Mouse (Mus musculus) CH12.LX (cell line): ENCODE data around the gene Unc5cl. TPM values are rescaled to one million over a fixed set of nuclear protein-coding genes. Genes with fewer than 3 reads are reported as not detected.
A peak's percentile ranks its signal among the peaks of the same experiment; 100 is the strongest.

ENCODE experiments used
- DNase-seq: peaks from one replicate; pipeline ENCODE4 v3.0.0-alpha.2; 2013; ENCODE audit errors: extremely low read depth
- H3K27ac ChIP-seq: 2 replicates; pipeline ENCODE4 v1.5.1; 2012; ENCODE audit warnings: low read depth, mild to moderate bottlenecking, control low read depth, moderate library complexity; ENCODE audit not compliant: insufficient read depth
- H3K27me3 ChIP-seq: replicated peaks from 2 replicates; pipeline ENCODE3; 2012; ENCODE audit warnings: inconsistent platforms
- H3K36me3 ChIP-seq, 2 experiments: replicated peaks in 1 of 2; 2 replicates each; pipeline versions ENCODE3 to v1.6.1; 2012; ENCODE audit warnings: inconsistent platforms in 1 of 2, low read length in 1 of 2, mild to moderate bottlenecking in 1 of 2, mixed read lengths in 1 of 2, moderate library complexity in 1 of 2; ENCODE audit not compliant: control insufficient read depth in 1 of 2, insufficient read depth in 1 of 2
- H3K4me1 ChIP-seq, 2 experiments: 2 replicates each; pipeline ENCODE4 v1.6.1; 2012; ENCODE audit warnings: inconsistent platforms in 1 of 2, moderate library complexity in 1 of 2; ENCODE audit not compliant: insufficient read depth in 2 of 2, control insufficient read depth in 1 of 2
- H3K4me2 ChIP-seq: 2 replicates; pipeline ENCODE4 v1.6.1; 2012; ENCODE audit warnings: low read depth, mild to moderate bottlenecking, control low read depth; ENCODE audit not compliant: poor library complexity, insufficient read depth, severe bottlenecking
- H3K4me3 ChIP-seq, 3 experiments: fragments of 150-350 bp in 1 of 3; sonication (generic) in 1 of 3; replicated peaks in 1 of 3; 2 replicates each; pipeline versions ENCODE3 to v1.5.1; 2011 to 2012; ENCODE audit warnings: low read depth in 2 of 3, low read length in 2 of 3, mild to moderate bottlenecking in 2 of 3, moderate library complexity in 2 of 3, control low read depth in 1 of 3, improper control_type of control experiment in 1 of 3, inconsistent platforms in 1 of 3, mixed read lengths in 1 of 3; ENCODE audit not compliant: poor library complexity in 1 of 3
- H3K79me2 ChIP-seq: replicated peaks from 2 replicates; pipeline ENCODE4 v1.6.1; 2012; ENCODE audit warnings: mild to moderate bottlenecking, moderate library complexity; ENCODE audit not compliant: control insufficient read depth, poor library complexity, insufficient read depth, severe bottlenecking; ENCODE audit errors: extremely low read depth
- H3K9ac ChIP-seq: 2 replicates; pipeline ENCODE4 v1.6.1; 2012; ENCODE audit warnings: low read depth, mild to moderate bottlenecking, control low read depth, moderate library complexity; ENCODE audit not compliant: insufficient read depth
- H3K9me3 ChIP-seq: replicated peaks from 2 replicates; pipeline ENCODE3; 2012; ENCODE audit warnings: low read length, inconsistent platforms, mixed read lengths
- BHLHE40 ChIP-seq: IDR thresholded peaks from 2 replicates; pipeline ENCODE4 v1.6.1; 2011; ENCODE audit warnings: mild to moderate bottlenecking, low read depth, low read length, improper control_type of control experiment
- CTCF ChIP-seq, 2 experiments: IDR thresholded peaks in 1 of 2; conservative IDR thresholded peaks in 1 of 2; 2 replicates each; pipeline ENCODE4 v1.5.1; 2011 to 2012; ENCODE audit warnings: low read depth in 2 of 2, low read length in 2 of 2, improper control_type of control experiment in 1 of 2, inconsistent platforms in 1 of 2, mild to moderate bottlenecking in 1 of 2, moderate library complexity in 1 of 2
- E2F4 ChIP-seq: IDR thresholded peaks from 2 replicates; pipeline ENCODE4 v1.6.1; 2011; ENCODE audit warnings: low read depth, low read length, improper control_type of control experiment; ENCODE audit not compliant: insufficient replicate concordance
- ELF1 ChIP-seq: IDR thresholded peaks from 2 replicates; pipeline ENCODE4 v1.6.1; 2014; ENCODE audit warnings: low read depth, mild to moderate bottlenecking, inconsistent platforms, low read length, improper control_type of control experiment
- ETS1 ChIP-seq: conservative IDR thresholded peaks from 2 replicates; pipeline ENCODE4 v1.6.1; 2012; ENCODE audit warnings: low read depth, mild to moderate bottlenecking, inconsistent platforms, low read length, improper control_type of control experiment, moderate library complexity
- HCFC1 ChIP-seq: IDR thresholded peaks from 2 replicates; pipeline ENCODE4 v1.6.1; 2012; ENCODE audit warnings: low read depth, mild to moderate bottlenecking, inconsistent platforms, low read length, improper control_type of control experiment
- JUN ChIP-seq: IDR thresholded peaks from 2 replicates; pipeline ENCODE4 v1.6.1; 2011; ENCODE audit warnings: low read depth, mild to moderate bottlenecking, low read length, improper control_type of control experiment, moderate library complexity; ENCODE audit not compliant: insufficient read depth
- KAT2A ChIP-seq: IDR thresholded peaks from 2 replicates; pipeline ENCODE4 v1.6.1; 2012; ENCODE audit warnings: low read length, improper control_type of control experiment, inconsistent platforms; ENCODE audit not compliant: insufficient replicate concordance
- MAX ChIP-seq: IDR thresholded peaks from 2 replicates; pipeline ENCODE4 v1.6.1; 2011; ENCODE audit warnings: low read length, improper control_type of control experiment
- MEF2A ChIP-seq: IDR thresholded peaks from 2 replicates; pipeline ENCODE4 v1.6.1; 2014; ENCODE audit warnings: low read depth, mild to moderate bottlenecking, inconsistent platforms, low read length, improper control_type of control experiment, borderline replicate concordance
- MYC ChIP-seq: IDR thresholded peaks from 2 replicates; pipeline ENCODE4 v1.6.1; 2011; ENCODE audit warnings: low read depth, mild to moderate bottlenecking, improper control_type of control experiment, low read length
- PAX5 ChIP-seq: IDR thresholded peaks from 2 replicates; pipeline ENCODE4 v1.6.1; 2012; ENCODE audit warnings: low read length, inconsistent platforms, mixed read lengths
- POLR2A ChIP-seq: IDR thresholded peaks from 2 replicates; pipeline ENCODE4 v1.6.1; 2011; ENCODE audit warnings: low read depth, mild to moderate bottlenecking, improper control_type of control experiment, low read length
- POLR2AphosphoS2 ChIP-seq: IDR thresholded peaks from 2 replicates; pipeline ENCODE4 v1.6.1; 2011; ENCODE audit warnings: low read depth, low read length, improper control_type of control experiment
- RAD21 ChIP-seq: IDR thresholded peaks from 2 replicates; pipeline ENCODE4 v1.6.1; 2011; ENCODE audit warnings: low read depth, mild to moderate bottlenecking, low read length, improper control_type of control experiment, moderate library complexity
- RCOR1 ChIP-seq: conservative IDR thresholded peaks from 2 replicates; pipeline ENCODE4 v1.6.1; 2012; ENCODE audit warnings: low read depth, mild to moderate bottlenecking, inconsistent platforms, low read length, improper control_type of control experiment
- SIN3A ChIP-seq: IDR thresholded peaks from 2 replicates; pipeline ENCODE4 v1.6.1; 2012; ENCODE audit warnings: low read length, improper control_type of control experiment, inconsistent platforms
- TBP ChIP-seq: conservative IDR thresholded peaks from 2 replicates; pipeline ENCODE4 v1.6.1; 2011; ENCODE audit warnings: low read depth, low read length, improper control_type of control experiment
- UBTF ChIP-seq: IDR thresholded peaks from 2 replicates; pipeline ENCODE4 v1.6.1; 2012; ENCODE audit warnings: low read depth, mild to moderate bottlenecking, inconsistent platforms, low read length, improper control_type of control experiment, moderate library complexity
- USF2 ChIP-seq: conservative IDR thresholded peaks from 2 replicates; pipeline ENCODE4 v1.6.1; 2011; ENCODE audit warnings: low read depth, low read length, improper control_type of control experiment
- ZMIZ1 ChIP-seq: IDR thresholded peaks from 2 replicates; pipeline ENCODE4 v1.6.1; 2012; ENCODE audit warnings: low read depth, mild to moderate bottlenecking, inconsistent platforms, low read length, improper control_type of control experiment
- dilution Hi-C: fragments of 300-500 bp; cut with MboI; formaldehyde crosslinking; loops from 2 replicates; pipeline ENCODE4 v1.14.3; 2020; ENCODE audit warnings: low sequenced_read_pairs; ENCODE audit not compliant: extremely low pct_unique_long_range_greater_than_20kb, extremely low pct_ligation_motif_present
- in situ Hi-C: fragments of 300-500 bp; cut with MboI; formaldehyde crosslinking; loops from 3 replicates; pipeline ENCODE4 v1.14.3; 2019; ENCODE audit warnings: low sequenced_read_pairs, low pct_ligation_motif_present, low pct_unique_long_range_greater_than_20kb, mixed read lengths
- polyA plus RNA-seq: library from polyadenylated mRNA; unstranded; fragments of >175 nt; gene quantifications from 2 replicates; pipeline ENCODE4 v1.2.1, GENCODE M21; 2012; ENCODE audit warnings: low read depth; ENCODE audit not compliant: insufficient read length
- total RNA-seq, 2 experiments: library from RNA; depleted of rRNA; stranded (reverse); fragments of 300-350 nt in 1 of 2; fragments of >200 nt in 1 of 2; gene quantifications; 2 replicates each; pipeline ENCODE4 v1.2.3; 2012 to 2014

The Unc5cl gene
- total and polyA plus RNA-seq, 3 experiments = 0.09 to 0.21 TPM; not detected in 1

DNA sequence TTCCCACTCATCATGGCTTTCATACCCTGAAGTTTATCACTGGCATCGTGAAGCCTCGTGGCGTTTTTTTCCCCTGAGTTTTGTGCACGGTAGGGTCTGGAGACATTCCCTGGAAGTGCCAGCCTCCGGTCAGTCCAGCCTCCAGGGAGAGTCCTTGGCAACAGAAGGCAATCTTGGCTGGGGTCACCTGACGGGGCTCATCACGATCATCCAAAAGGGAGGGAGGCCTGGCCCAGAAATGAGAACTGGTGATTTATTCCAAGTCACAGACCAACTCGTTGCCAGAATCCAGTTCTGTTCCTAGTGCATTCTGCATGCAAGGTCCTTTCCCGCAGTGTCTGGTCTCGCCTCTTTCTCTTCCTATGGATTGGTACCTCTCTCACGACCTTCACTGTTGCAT is 128.7 kb downstream of the Unc5cl start:
- Histone ChIP-seq H3K4me1 (no peaks in the 10 kb centered on the region), H3K36me3 (no peaks in the 10 kb centered on the region), H3K79me2 (no peaks in the 10 kb centered on the region), H3K4me2 (no peak overlapping the region), H3K27me3 (no peaks in the 10 kb centered on the region), H3K4me3 (no peak overlapping the region), H3K27ac (no peak overlapping the region), H3K9ac (no peak overlapping the region), H3K9me3 (peaks cover 65% of the 10 kb centered on the region)
- dilution Hi-C loops = no loop called here
- TF ChIP-seq MAX = no peak
- no peak for TF ChIP-seq ZMIZ1
- no peak for TF ChIP-seq ETS1
- no peak for TF ChIP-seq TBP
- TF ChIP-seq PAX5 = no peak
- TF ChIP-seq MEF2A = no peak
- TF ChIP-seq HCFC1 = no peak
- no peak for TF ChIP-seq USF2
- no peak for TF ChIP-seq BHLHE40
- no peak for TF ChIP-seq ELF1
- no peak for TF ChIP-seq CTCF (conservative IDR thresholded peaks at IDR 0.05 in 1 of 2, IDR thresholded peaks at IDR 0.05 in 1 of 2; ENCODE audit: low read depth in 2 of 2, low read length in 2 of 2)
- TF ChIP-seq E2F4 = no peak
- no peak for TF ChIP-seq UBTF
- TF ChIP-seq KAT2A = no peak
- no peak for TF ChIP-seq POLR2A
- in situ Hi-C loops = no loop called here
- no peak for DNase-seq

DNA sequence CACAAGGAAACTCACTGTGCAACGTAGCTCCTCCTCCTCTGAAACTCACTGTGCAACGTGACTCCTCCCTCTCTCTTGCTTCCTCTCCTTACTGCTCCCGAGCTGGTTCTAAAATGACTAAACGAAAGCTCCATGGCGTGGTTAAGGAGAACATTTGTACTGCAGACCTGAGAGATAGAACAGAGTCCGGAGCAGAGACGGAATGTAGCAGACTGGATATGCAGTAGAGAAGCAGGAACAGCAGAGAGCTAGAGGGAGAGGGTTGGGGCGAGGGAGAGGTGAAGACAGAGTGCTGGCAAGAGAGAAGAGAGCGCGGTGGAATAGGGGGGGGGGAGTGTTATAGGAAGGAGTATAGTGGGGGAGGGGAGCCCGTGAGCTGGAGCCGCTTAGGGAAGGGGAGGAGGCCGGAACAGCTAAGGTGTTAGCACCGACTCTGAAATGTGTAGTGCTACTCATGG is 131.2 kb downstream of the Unc5cl start:
- no peak overlapping the region for H3K27ac ChIP-seq
- dilution Hi-C loops = no loop called here

More for the DNA sequence above, 131.2 kb downstream of the Unc5cl start:
- Histone ChIP-seq H3K4me1 (no peaks in the 10 kb centered on the region), H3K4me2 (no peak overlapping the region), H3K9me3 (peaks cover 55% of the 10 kb centered on the region), H3K9ac (no peak overlapping the region)
- in situ Hi-C loops = no loop called here
- TF ChIP-seq POLR2AphosphoS2 (no peak), RAD21 (no peak), BHLHE40 (no peak), JUN (no peak), RCOR1 (no peak), E2F4 (no peak), MYC (no peak), SIN3A (no peak)
- TF ChIP-seq, all 38 proteins: peak for 0
- Histone ChIP-seq H3K4me3 (no peak overlapping the region), H3K27me3 (no peaks in the 10 kb centered on the region), H3K36me3 (no peaks in the 10 kb centered on the region), H3K79me2 (no peaks in the 10 kb centered on the region)
- peak; percentile 10 for DNase-seq
